Mouse (Mus musculus): Measurements from ENCODE around the gene Sik3. TPM values are rescaled to one million over a fixed set of nuclear protein-coding genes. Genes with fewer than 3 reads are reported as not detected.
A peak's percentile ranks its signal among the peaks of the same experiment; 100 is the strongest.
"Not testable (repeated sequence)": the region's sequence is repeated elsewhere in the genome, so short reads cannot be mapped to it uniquely, and the experiment has no call there.

Sik3 gene
- total RNA-seq, 2 experiments from 2014 or later, result 54.6 to 56.9 TPM

- intact Hi-C loops (cut with DNase I), result no loop called here
- DNase-seq, result no peak
Measured at GRCm38 (mm10) chr9:46144976-46145375, 132.4 kb downstream of the Sik3 start.

DNA sequence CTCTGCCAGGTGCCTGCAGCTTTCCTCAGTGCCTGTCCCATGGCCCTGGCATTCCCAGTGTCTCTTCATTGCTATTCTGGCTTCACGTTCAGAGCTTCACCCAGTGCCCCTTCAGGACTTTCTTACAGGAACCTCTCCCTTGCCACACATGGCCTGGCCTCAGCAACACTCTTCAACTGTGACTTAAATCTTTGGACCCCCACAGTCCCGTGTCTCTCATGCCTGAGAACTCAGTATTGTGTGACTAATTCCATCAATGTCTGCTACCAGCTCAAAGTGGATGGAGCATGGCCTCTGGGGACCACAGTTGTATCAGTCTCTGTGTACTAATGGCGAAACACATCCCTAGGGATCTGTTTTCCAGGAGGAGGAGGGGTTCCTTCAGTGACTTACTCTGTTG is 133.8 kb downstream of the Sik3 start:
- peak; percentile 17 for DNase-seq
- intact Hi-C loops (cut with DNase I), result no loop called here

GRCm38 (mm10) chr9:46148723-46149122 is 136.1 kb downstream of the Sik3 start:
- intact Hi-C loops (cut with DNase I), result no loop called here
- no peak for DNase-seq

GRCm38 (mm10) chr9:46149392-46149791 is 136.8 kb downstream of the Sik3 start:
- DNase-seq, result no peak
- intact Hi-C loops (cut with DNase I), result no loop called here

GRCm38 (mm10) chr9:46150116-46150515 is 137.5 kb downstream of the Sik3 start:
- intact Hi-C loops (cut with DNase I), result no loop called here
- DNase-seq, result no peak

DNA sequence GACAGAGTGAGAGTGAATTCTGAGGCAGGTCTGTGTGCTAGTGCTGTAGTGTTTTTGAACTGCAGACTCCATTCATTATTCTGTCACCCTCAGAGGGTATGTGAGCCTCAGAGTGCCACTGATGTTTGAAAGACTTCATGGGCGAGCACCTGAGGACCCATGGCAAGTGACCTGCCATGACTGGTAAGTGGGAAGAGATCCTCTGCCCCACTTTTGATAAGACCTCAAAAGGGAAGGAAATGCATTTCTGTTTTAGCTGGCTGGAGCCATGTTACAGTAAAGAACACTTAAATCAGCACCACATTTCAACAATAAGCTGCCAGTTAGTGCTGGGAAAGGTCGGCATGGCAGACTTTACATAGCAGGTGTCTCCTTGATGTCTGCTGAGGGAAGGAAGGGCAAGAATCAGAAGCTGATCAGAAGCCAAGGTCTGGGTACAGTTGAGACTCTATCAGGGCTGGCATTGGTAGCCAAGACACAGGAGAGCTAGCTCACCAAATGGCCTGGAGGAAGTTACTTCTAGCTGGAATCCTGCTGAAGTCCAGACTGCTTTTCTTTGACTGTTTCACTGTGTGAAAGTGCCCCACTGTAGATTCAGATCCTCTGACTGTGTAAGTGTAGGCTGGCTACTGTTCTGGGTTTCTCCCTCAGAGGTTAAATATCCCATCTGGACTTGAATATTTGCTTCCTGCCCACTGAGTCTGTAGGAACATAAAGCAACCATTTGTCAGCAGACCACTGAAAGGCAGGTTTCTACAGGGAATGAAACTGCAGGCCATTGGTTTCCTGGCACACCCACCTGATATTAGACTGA is 138.5 kb downstream of the Sik3 start:
- intact Hi-C loops (cut with DNase I), result no loop called here
- DNase-seq, result no peak

GRCm38 (mm10) chr9:46151704-46152040 is 139.1 kb downstream of the Sik3 start:
- DNase-seq, result no peak
- intact Hi-C loops (cut with DNase I), result no loop called here

GRCm38 (mm10) chr9:46152067-46153015 is 139.7 kb downstream of the Sik3 start:
- intact Hi-C loops (cut with DNase I), result no loop called here
- DNase-seq, result no peak

DNA sequence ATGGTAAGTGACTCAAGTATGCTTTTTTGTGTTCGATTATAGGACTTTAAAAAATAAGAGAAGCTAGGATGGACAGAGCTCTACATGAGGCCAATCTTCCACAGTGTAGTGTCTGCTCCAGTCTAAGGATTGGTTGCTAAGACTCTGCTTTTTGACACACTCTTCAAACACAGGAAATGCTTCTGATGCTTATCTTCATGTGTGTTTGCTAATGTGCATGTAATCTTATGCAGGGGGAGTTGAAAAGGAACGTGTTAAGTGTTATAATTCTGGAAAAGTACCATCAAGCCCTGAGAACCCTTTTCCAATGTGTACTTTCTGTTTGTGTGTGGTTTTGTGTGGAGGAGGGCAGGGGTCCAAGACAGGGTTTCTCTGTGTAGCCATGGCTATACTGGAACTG is 141.8 kb downstream of the Sik3 start:
- intact Hi-C loops (cut with DNase I), result no loop called here
- no peak for DNase-seq

DNA sequence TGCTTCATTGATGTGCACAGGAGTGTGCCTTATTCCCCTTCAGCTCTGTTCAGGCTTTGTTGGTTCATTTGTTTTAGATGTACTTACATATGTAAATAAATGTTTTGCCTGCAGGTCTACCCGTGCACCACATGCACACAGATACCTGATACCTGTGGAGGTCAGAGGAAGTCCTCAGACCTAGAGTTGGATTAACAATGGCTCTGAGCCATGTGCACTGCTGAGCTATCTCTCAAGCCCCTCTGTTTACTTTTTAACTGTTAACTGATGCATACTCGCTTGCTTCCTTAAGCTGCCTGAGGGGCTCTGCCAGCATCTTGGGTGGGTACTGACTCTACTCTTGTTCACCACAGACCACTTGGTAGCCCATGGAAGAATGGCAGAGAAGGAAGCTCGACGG is 142.4 kb downstream of the Sik3 start:
- intact Hi-C loops (cut with DNase I), result no loop called here
- no peak for DNase-seq

- intact Hi-C loops (cut with DNase I); DNase-seq: not testable (repeated sequence)
Measured at GRCm38 (mm10) chr9:46155818-46156217, 143.2 kb downstream of the Sik3 start.

DNA sequence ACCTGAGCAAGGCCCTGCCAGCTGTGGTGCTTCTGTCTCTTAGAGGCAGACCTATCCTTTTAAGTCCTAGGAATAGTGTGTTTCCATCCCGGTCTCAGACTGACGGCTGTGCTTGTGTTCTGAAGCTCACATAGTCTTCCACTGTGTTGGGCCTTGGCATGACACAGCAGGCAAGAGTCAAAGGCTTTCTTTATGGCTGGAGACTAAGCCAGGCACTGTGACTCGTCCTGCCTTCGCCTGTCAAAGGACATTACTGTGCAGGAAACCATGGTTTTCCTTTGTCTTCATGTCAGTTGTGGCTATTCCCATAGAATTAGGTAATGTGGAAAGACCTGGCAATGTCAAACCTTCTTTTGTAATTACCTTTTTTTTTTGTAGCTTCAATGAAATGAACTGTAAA is 144.1 kb downstream of the Sik3 start:
- intact Hi-C loops (cut with DNase I), result no loop called here
- no peak for DNase-seq

- intact Hi-C loops (cut with DNase I), result no loop called here
- DNase-seq, result no peak
Measured at GRCm38 (mm10) chr9:46158273-46158813, 145.7 kb downstream of the Sik3 start.

DNA sequence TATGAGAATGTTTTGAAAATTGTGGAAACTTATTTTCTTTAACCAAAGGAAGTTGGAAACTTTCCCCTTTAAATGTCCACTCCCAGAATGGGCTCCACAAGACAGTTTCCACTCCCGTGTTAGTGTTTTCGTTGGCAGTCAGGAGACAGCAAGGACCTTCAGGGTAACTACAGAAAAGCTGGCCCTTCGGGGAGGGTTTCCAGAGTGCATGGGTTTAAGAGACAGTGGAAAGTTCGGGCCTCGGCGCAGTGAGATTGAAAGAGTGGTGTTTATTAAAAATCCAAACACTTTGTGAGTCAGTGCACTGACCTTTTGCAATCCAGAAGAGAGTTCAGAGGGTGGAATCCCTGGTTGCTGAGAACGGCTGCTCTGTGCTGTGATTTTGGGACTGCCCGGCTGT is 150.8 kb downstream of the Sik3 start:
- DNase-seq, result no peak
- intact Hi-C loops (cut with DNase I), result no loop called here

GRCm38 (mm10) chr9:46168802-46169201 is 156.2 kb downstream of the Sik3 start:
- intact Hi-C loops (cut with DNase I), result no loop called here
- no peak for DNase-seq

DNA sequence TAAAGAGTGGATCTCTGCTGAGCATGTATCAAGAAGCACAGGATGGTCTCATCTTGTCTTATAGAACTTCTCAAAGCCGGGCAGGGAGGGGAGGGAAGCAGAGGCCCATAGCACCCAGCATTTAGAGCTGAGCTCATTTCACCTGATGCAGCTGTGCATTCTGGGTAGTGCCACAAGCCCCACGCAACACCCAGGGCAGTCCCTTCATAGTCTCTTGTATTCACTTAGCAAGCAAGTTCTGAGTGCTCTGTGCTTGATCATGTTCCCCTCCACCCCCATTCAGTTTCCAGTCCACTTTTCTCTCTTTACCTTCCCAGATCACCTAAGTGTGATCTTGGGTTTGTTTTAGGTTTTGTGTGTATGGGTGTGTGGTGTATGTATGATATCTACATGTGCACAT is 159.6 kb downstream of the Sik3 start:
- no peak for DNase-seq
- intact Hi-C loops (cut with DNase I), result no loop called here

DNA sequence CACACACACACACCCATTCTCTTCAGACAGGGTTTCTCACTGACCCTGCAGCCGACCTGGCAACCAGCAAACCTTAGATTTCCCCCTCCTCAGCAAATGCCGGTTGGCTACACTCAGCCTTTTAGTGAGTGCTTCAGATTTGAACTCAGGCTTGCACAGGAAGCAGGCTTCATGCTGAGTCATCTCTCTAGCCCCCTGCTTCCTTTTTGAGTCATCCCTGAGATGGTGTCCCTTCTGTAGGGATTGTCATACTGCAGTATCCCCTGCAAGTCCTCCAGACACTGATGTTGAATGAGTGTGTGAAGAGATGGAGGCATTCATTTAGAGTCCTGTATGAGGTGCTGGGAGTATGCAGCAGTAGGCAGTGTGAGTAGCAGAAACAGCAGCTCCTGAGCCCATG is 160.3 kb downstream of the Sik3 start:
- no peak for DNase-seq
- intact Hi-C loops (cut with DNase I), result no loop called here

DNA sequence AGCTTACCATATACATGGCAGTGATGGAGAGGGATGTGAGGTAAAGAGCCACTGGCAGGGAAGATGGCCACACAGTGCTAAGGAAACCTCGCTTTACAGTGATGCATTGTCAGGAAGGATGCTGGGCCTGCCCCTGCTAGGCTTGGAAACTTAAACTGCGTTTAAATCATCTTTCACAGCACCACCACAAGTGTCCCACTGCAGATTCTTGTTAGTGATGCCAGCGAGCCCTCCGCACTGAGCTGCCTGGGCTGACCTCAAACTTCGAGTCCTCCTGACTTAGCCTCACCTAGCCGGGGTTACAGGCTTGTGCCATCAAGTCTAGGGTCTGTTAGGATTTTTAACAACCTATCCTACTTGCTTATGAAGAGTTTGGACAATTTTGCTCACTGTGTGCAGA is 161.3 kb downstream of the Sik3 start:
- DNase-seq, result no peak
- intact Hi-C loops (cut with DNase I), result no loop called here

GRCm38 (mm10) chr9:46174770-46175294 is 162.2 kb downstream of the Sik3 start:
- DNase-seq, result no peak
- intact Hi-C loops (cut with DNase I), result no loop called here

DNA sequence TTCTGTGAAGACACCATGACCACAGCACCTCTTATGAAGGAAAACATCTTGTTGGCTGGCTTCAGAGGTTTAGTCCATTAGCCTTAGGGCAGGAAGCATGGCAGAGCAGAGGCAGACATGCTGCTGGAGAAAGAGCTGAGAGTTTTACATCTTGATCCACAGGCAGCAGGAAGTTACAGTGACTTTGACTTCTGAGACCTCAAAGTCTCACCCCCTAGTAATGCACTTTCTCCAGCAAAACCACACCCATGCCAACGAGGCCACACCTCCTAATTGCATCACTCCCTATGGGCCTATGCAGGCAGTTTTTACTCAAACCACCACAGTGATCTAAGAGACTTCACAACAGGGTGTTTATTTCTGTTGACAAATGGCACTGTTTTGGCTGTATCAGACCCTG is 162.7 kb downstream of the Sik3 start:
- intact Hi-C loops (cut with DNase I), result no loop called here
- no peak for DNase-seq

- no peak for DNase-seq
- intact Hi-C loops (cut with DNase I), result no loop called here
Measured at GRCm38 (mm10) chr9:46175938-46176375, 163.3 kb downstream of the Sik3 start.
